Mouse (Mus musculus) stomach, embryonic 15.5 days (tissue): Measurements from ENCODE around the gene Mccc1. TPM values are rescaled to one million over a fixed set of nuclear protein-coding genes. Genes with fewer than 3 reads are reported as not detected.

Source experiments
- ATAC-seq: fragments of 200-750 bp; cut with Nextera tagmentation; 2 replicates; pipeline ENCODE4 v1.8.0; 2017; ENCODE audit warnings: low read depth, moderate number of reproducible peaks, moderate TSS enrichment; ENCODE audit not compliant: insufficient read depth, low FRiP score
- H3K27ac ChIP-seq: fragments of 300-500 bp; sonication (generic); 2 replicates; pipeline ENCODE4 v1.5.1; 2015; ENCODE audit warnings: mild to moderate bottlenecking, inconsistent platforms
- H3K27me3 ChIP-seq: fragments of 300-500 bp; sonication (generic); replicated peaks from 2 replicates; pipeline ENCODE4 v1.6.1; 2015; ENCODE audit warnings: inconsistent platforms
- H3K36me3 ChIP-seq: fragments of 300-500 bp; sonication (generic); 2 replicates; pipeline ENCODE4 v1.6.1; 2015; ENCODE audit warnings: inconsistent platforms
- H3K4me1 ChIP-seq: fragments of 300-500 bp; sonication (generic); 2 replicates; pipeline ENCODE4 v1.6.1; 2015; ENCODE audit warnings: inconsistent platforms
- H3K4me2 ChIP-seq: fragments of 300-500 bp; sonication (generic); 2 replicates; pipeline ENCODE4 v1.6.1; 2015; ENCODE audit warnings: mild to moderate bottlenecking, inconsistent platforms
- H3K4me3 ChIP-seq: fragments of 300-500 bp; sonication (generic); replicated peaks from 2 replicates; pipeline ENCODE4 v1.5.1; 2015; ENCODE audit warnings: inconsistent platforms
- H3K9ac ChIP-seq: fragments of 300-500 bp; sonication (generic); 2 replicates; pipeline ENCODE4 v1.6.1; 2015; ENCODE audit warnings: inconsistent platforms
- H3K9me3 ChIP-seq: fragments of 300-500 bp; sonication (generic); 2 replicates; pipeline ENCODE4 v1.6.1; 2016; ENCODE audit warnings: inconsistent platforms
- WGBS: fragments of 180-500 bp; shearing (Covaris S2); methylation state at CpG from one replicate; pipeline ENCODE4 v1.1.7; 2015; 5-methylcytosine and 5-hydroxymethylcytosine counted together
- polyA plus RNA-seq: library from polyadenylated mRNA; unstranded; fragments of >200 nt; fragmentation: Nextera tagmentation; extraction: Ambion mirVana; gene quantifications from 2 replicates; pipeline ENCODE4 v1.2.1, GENCODE M21; 2015

Gene Mccc1
- polyA plus RNA-seq, 1 experiment from 2014 or later, result 32.6 TPM

GRCm38 (mm10) chr3:35994552-35995531 lies 5.6 kb downstream of the Mccc1 start:
- Histone ChIP-seq H3K9me3 (no peaks in the 10 kb centered on the region), H3K27me3 (no peaks in the 10 kb centered on the region), H3K4me3 (no peak overlapping the region), H3K27ac (no peak overlapping the region), H3K9ac (no peak overlapping the region), H3K4me1 (no peaks in the 10 kb centered on the region), H3K36me3 (no peaks in the 10 kb centered on the region), H3K4me2 (no peak overlapping the region)
- WGBS, result 63% methylated on average over 11 of the region's 11 CpGs
- ATAC-seq, result peak; percentile 43; the same call in 1 of the 2 replicates

- WGBS, result 90% methylated on average over 7 of the region's 7 CpGs
- no peak overlapping the region for H3K27ac ChIP-seq
- no peak overlapping the region for H3K9ac ChIP-seq
- no peak for ATAC-seq
- no peaks in the 10 kb centered on the region for H3K27me3 ChIP-seq
- no peaks in the 10 kb centered on the region for H3K4me1 ChIP-seq
- peaks cover 11% of the 10 kb centered on the region for H3K36me3 ChIP-seq
- H3K4me2 ChIP-seq, result no peak overlapping the region
- H3K9me3 ChIP-seq, result no peaks in the 10 kb centered on the region
- no peak overlapping the region for H3K4me3 ChIP-seq
Measured at GRCm38 (mm10) chr3:35990715-35991114, 9.8 kb downstream of the Mccc1 start.

GRCm38 (mm10) chr3:35988031-35988430 lies 12.4 kb downstream of the Mccc1 start:
- 91% methylated on average over 6 of the region's 6 CpGs for WGBS
- H3K27ac ChIP-seq, result no peak overlapping the region
- peaks cover 16% of the 10 kb centered on the region for H3K36me3 ChIP-seq
- no peaks in the 10 kb centered on the region for H3K9me3 ChIP-seq
- no peak overlapping the region for H3K9ac ChIP-seq
- no peaks in the 10 kb centered on the region for H3K4me1 ChIP-seq
- no peaks in the 10 kb centered on the region for H3K27me3 ChIP-seq
- no peak for ATAC-seq
- H3K4me2 ChIP-seq, result no peak overlapping the region
- H3K4me3 ChIP-seq, result no peak overlapping the region

- Histone ChIP-seq H3K9me3 (no peaks in the 10 kb centered on the region), H3K27me3 (no peaks in the 10 kb centered on the region), H3K4me2 (no peak overlapping the region), H3K27ac (no peak overlapping the region), H3K4me3 (no peak overlapping the region), H3K9ac (no peak overlapping the region), H3K36me3 (peaks cover 16% of the 10 kb centered on the region), H3K4me1 (no peaks in the 10 kb centered on the region)
- WGBS, result 90% methylated on average over 6 of the region's 6 CpGs
- no peak for ATAC-seq
Measured at GRCm38 (mm10) chr3:35986266-35986665, 14.2 kb downstream of the Mccc1 start.

GRCm38 (mm10) chr3:35973551-35973950 lies 26.9 kb downstream of the Mccc1 start:
- peaks cover 15% of the 10 kb centered on the region for H3K36me3 ChIP-seq
- no peak overlapping the region for H3K9ac ChIP-seq
- H3K4me1 ChIP-seq, result no peaks in the 10 kb centered on the region
- no peak overlapping the region for H3K4me2 ChIP-seq
- ATAC-seq, result no peak
- 64% methylated on average over 7 of the region's 7 CpGs for WGBS
- H3K27ac ChIP-seq, result no peak overlapping the region
- H3K4me3 ChIP-seq, result no peak overlapping the region
- H3K9me3 ChIP-seq, result no peaks in the 10 kb centered on the region
- no peaks in the 10 kb centered on the region for H3K27me3 ChIP-seq

GRCm38 (mm10) chr3:35972985-35973384 lies 27.5 kb downstream of the Mccc1 start:
- no peak overlapping the region for H3K4me3 ChIP-seq

GRCm38 (mm10) chr3:35971149-35971548 lies 29.3 kb downstream of the Mccc1 start:
- 92% methylated on average over 12 of the region's 12 CpGs for WGBS
- Histone ChIP-seq H3K9ac (no peak overlapping the region), H3K4me2 (no peak overlapping the region), H3K27me3 (no peaks in the 10 kb centered on the region), H3K4me3 (no peak overlapping the region), H3K9me3 (no peaks in the 10 kb centered on the region), H3K4me1 (no peaks in the 10 kb centered on the region), H3K36me3 (peaks cover 17% of the 10 kb centered on the region; the same call in 1 of the 2 replicates), H3K27ac (no peak overlapping the region)
- ATAC-seq, result no peak

More at GRCm38 (mm10) chr3:35972985-35973384, 27.5 kb downstream of the Mccc1 start:
- no peak for ATAC-seq
- no peak overlapping the region for H3K4me2 ChIP-seq
- no peaks in the 10 kb centered on the region for H3K9me3 ChIP-seq
- 81% methylated on average over 4 of the region's 4 CpGs for WGBS
- no peaks in the 10 kb centered on the region for H3K4me1 ChIP-seq
- H3K9ac ChIP-seq, result no peak overlapping the region
- H3K27me3 ChIP-seq, result no peaks in the 10 kb centered on the region
- peaks cover 15% of the 10 kb centered on the region; the same call in 1 of the 2 replicates for H3K36me3 ChIP-seq
- H3K27ac ChIP-seq, result no peak overlapping the region

GRCm38 (mm10) chr3:35970441-35970840 lies 30.0 kb downstream of the Mccc1 start:
- H3K4me1 ChIP-seq, result no peaks in the 10 kb centered on the region
- peaks cover 17% of the 10 kb centered on the region; the same call in 1 of the 2 replicates for H3K36me3 ChIP-seq
- no peak overlapping the region for H3K4me2 ChIP-seq
- no peaks in the 10 kb centered on the region for H3K27me3 ChIP-seq
- ATAC-seq, result no peak
- 81% methylated on average over 4 of the region's 4 CpGs for WGBS
- no peak overlapping the region for H3K9ac ChIP-seq
- H3K27ac ChIP-seq, result no peak overlapping the region
- H3K9me3 ChIP-seq, result no peaks in the 10 kb centered on the region
- no peak overlapping the region for H3K4me3 ChIP-seq

- no peak overlapping the region for H3K4me2 ChIP-seq
- H3K27ac ChIP-seq, result no peak overlapping the region
- H3K27me3 ChIP-seq, result no peaks in the 10 kb centered on the region
- H3K4me3 ChIP-seq, result no peak overlapping the region
- no peak for ATAC-seq
- no peak overlapping the region for H3K9ac ChIP-seq
- no peaks in the 10 kb centered on the region for H3K9me3 ChIP-seq
- WGBS, result 84% methylated on average over 8 of the region's 8 CpGs
- no peaks in the 10 kb centered on the region for H3K4me1 ChIP-seq
- H3K36me3 ChIP-seq, result peaks cover 20% of the 10 kb centered on the region; the same call in 1 of the 2 replicates
Measured at GRCm38 (mm10) chr3:35967366-35967921, 33.0 kb downstream of the Mccc1 start.

- Histone ChIP-seq H3K36me3 (peaks cover 11% of the 10 kb centered on the region; the same call in 1 of the 2 replicates), H3K4me2 (no peak overlapping the region), H3K9me3 (no peaks in the 10 kb centered on the region), H3K27me3 (no peaks in the 10 kb centered on the region), H3K4me1 (no peaks in the 10 kb centered on the region), H3K4me3 (no peak overlapping the region), H3K27ac (no peak overlapping the region), H3K9ac (no peak overlapping the region)
- WGBS, result 74% methylated on average over 2 of the region's 2 CpGs
- no peak for ATAC-seq
Measured at GRCm38 (mm10) chr3:35966493-35966892, 34.0 kb downstream of the Mccc1 start.

GRCm38 (mm10) chr3:35964928-35965327 lies 35.5 kb downstream of the Mccc1 start:
- H3K27ac ChIP-seq, result no peak overlapping the region
- no peak overlapping the region for H3K9ac ChIP-seq
- ATAC-seq, result no peak
- H3K4me3 ChIP-seq, result no peak overlapping the region
- 0 out of 2 replicates have a peak, but pooled peaks cover 8% of the 10 kb centered on the region for H3K36me3 ChIP-seq
- no peaks in the 10 kb centered on the region for H3K4me1 ChIP-seq
- no peaks in the 10 kb centered on the region for H3K27me3 ChIP-seq
- no peaks in the 10 kb centered on the region for H3K9me3 ChIP-seq
- 69% methylated on average over 4 of the region's 4 CpGs for WGBS
- no peak overlapping the region for H3K4me2 ChIP-seq

GRCm38 (mm10) chr3:35963921-35964320 lies 36.6 kb downstream of the Mccc1 start:
- Histone ChIP-seq H3K9ac (no peak overlapping the region), H3K9me3 (no peaks in the 10 kb centered on the region), H3K4me1 (no peaks in the 10 kb centered on the region), H3K27ac (no peak overlapping the region), H3K27me3 (no peaks in the 10 kb centered on the region), H3K4me3 (no peak overlapping the region), H3K4me2 (no peak overlapping the region), H3K36me3 (peaks cover 14% of the 10 kb centered on the region; the same call in 1 of the 2 replicates)
- ATAC-seq, result no peak
- 92% methylated on average over 5 of the region's 5 CpGs for WGBS
